Mouse (Mus musculus) liver, embryonic 14.5 days (tissue): ENCODE results near the gene Neu4. TPM values are rescaled to one million over a fixed set of nuclear protein-coding genes. Genes with fewer than 3 reads are reported as not detected.
"Not testable (repeated sequence)": the region's sequence is repeated elsewhere in the genome, so short reads cannot be mapped to it uniquely, and the experiment has no call there.

Source experiments
- ATAC-seq: fragments of 200-750 bp; cut with Nextera tagmentation; 2 replicates; pipeline ENCODE4 v1.8.0; 2017; ENCODE audit warnings: moderate number of reproducible peaks, mild to moderate bottlenecking, moderate library complexity; ENCODE audit not compliant: insufficient read depth
- DNase-seq, 3 experiments: peaks; one replicate each; pipeline ENCODE4 v3.0.0-alpha.2; 2012 to 2013; ENCODE audit warnings: low read depth in 3 of 3, low spot score in 3 of 3
- H3K27ac ChIP-seq: fragments of 300-500 bp; sonication (generic); 2 replicates; pipeline ENCODE4 v1.5.1; 2014; ENCODE audit warnings: moderate library complexity, mild to moderate bottlenecking, control low read depth, inconsistent platforms
- H3K27me3 ChIP-seq: fragments of 300-500 bp; sonication (generic); 2 replicates; pipeline ENCODE4 v1.6.1; 2014; ENCODE audit warnings: mild to moderate bottlenecking, low read length, moderate library complexity; ENCODE audit not compliant: control insufficient read depth, insufficient read depth
- H3K36me3 ChIP-seq: fragments of 300-500 bp; sonication (generic); replicated peaks from 2 replicates; pipeline ENCODE4 v1.6.1; 2014; ENCODE audit warnings: low read depth; ENCODE audit not compliant: control insufficient read depth, insufficient read depth
- H3K4me1 ChIP-seq, 2 experiments: fragments of 200-500 bp in 1 of 2; fragments of 300-500 bp in 1 of 2; sonication (generic) in 1 of 2; replicated peaks; 2 replicates each; pipeline ENCODE4 v1.6.1; 2012 to 2014; ENCODE audit warnings: antibody characterized with exemption in 1 of 2, inconsistent platforms in 1 of 2, low read length in 1 of 2; ENCODE audit not compliant: control insufficient read depth in 2 of 2, insufficient read depth in 2 of 2
- H3K4me2 ChIP-seq: fragments of 300-500 bp; sonication (generic); 2 replicates; pipeline ENCODE4 v1.6.1; 2014; ENCODE audit warnings: low read depth, mild to moderate bottlenecking, control low read depth, moderate library complexity
- H3K4me3 ChIP-seq, 2 experiments: fragments of 200-500 bp in 1 of 2; fragments of 300-500 bp in 1 of 2; sonication (generic) in 1 of 2; 2 replicates each; pipeline ENCODE4 v1.5.1; 2012 to 2014; ENCODE audit warnings: low read depth in 2 of 2, low read length in 2 of 2, mild to moderate bottlenecking in 2 of 2, control low read depth in 1 of 2, inconsistent platforms in 1 of 2, moderate library complexity in 1 of 2; ENCODE audit not compliant: insufficient read depth in 1 of 2
- H3K9ac ChIP-seq: fragments of 300-500 bp; sonication (generic); replicated peaks from 2 replicates; pipeline ENCODE4 v1.6.1; 2014; ENCODE audit warnings: mild to moderate bottlenecking, control low read depth, moderate library complexity
- H3K9me3 ChIP-seq: fragments of 300-500 bp; sonication (generic); 2 replicates; pipeline ENCODE4 v1.6.1; 2016; ENCODE audit warnings: low read length, mixed read lengths; ENCODE audit not compliant: control insufficient read depth
- CTCF ChIP-seq: IDR thresholded peaks from 2 replicates; pipeline ENCODE4 v1.5.1; 2016; ENCODE audit warnings: antibody characterized with exemption, low read depth, control low read depth
- EP300 ChIP-seq: IDR thresholded peaks from 2 replicates; pipeline ENCODE4 v1.6.1; 2016; ENCODE audit warnings: antibody characterized with exemption, low read depth
- WGBS: fragments of 180-500 bp; shearing (Covaris S2); extraction: QIAGEN DNeasy Blood & Tissue Kit; methylation state at CpG from one replicate; pipeline ENCODE4 v1.1.7; 2014; ENCODE audit not compliant: insufficient replicate concordance; 5-methylcytosine and 5-hydroxymethylcytosine counted together
- polyA plus RNA-seq, 2 experiments: library from polyadenylated mRNA; depleted of rRNA in 1 of 2; stranded (reverse) in 1 of 2; unstranded in 1 of 2; fragments of >200 nt; fragmentation: Nextera tagmentation in 1 of 2; extraction: Ambion mirVana in 1 of 2; gene quantifications; 2 replicates each; pipeline versions ENCODE4 v1.2.1 to v1.2.3; 2012 to 2014

The Neu4 gene
- polyA plus RNA-seq, 2 experiments: not detected

DNA sequence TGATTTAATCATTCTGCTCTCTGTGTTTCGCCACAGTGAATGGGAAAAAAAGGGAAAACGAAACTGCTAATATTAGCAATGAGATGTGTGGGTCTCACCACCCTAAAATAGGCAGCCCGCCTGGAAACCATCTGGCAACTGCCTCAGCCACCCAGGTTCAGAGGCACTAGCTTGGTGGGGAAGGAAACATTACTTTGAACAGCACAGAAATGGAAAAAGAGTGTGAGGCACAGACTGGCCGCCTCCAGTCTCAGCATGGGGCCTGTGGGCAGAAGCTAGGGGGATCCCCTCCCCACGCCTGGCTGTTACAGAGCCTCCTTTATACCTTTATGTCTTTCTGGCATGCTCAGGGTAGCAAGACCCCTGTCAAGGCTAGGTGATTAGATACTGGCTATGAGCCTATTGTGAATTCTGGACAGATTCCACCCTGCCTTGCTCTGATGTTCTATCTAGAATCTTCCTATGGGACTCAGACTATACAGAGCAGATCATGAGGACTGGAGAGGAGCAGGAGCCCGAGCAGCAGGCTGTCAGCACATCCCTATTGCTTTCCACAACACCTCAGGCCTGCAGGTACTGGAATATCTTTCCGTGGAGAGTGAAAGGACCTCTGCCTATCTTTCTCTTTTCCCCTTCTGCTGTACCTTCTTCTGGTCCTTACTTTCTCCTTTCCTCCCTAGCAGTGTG, 33.4 kb downstream of the Neu4 start:
- no peak for TF ChIP-seq EP300
- Histone ChIP-seq H3K4me2 (no peak overlapping the region), H3K4me3 (no peak overlapping the region), H3K4me1 (no peaks in the 10 kb centered on the region), H3K27me3 (no peaks in the 10 kb centered on the region), H3K36me3 (no peaks in the 10 kb centered on the region), H3K27ac (no peak overlapping the region), H3K9me3 (no peaks in the 10 kb centered on the region), H3K9ac (no peak overlapping the region)
- 42% methylated on average over 7 of the region's 7 CpGs for WGBS
- DNase-seq (no peak), ATAC-seq (no peak)

GRCm38 (mm10) chr1:94054481-94054880, 34.2 kb downstream of the Neu4 start:
- no peaks in the 10 kb centered on the region for H3K9me3 ChIP-seq

GRCm38 (mm10) chr1:94055966-94056365, 35.7 kb downstream of the Neu4 start:
- H3K9ac ChIP-seq: no peak overlapping the region
- H3K27me3 ChIP-seq: no peaks in the 10 kb centered on the region
- H3K4me3 ChIP-seq: no peak overlapping the region
- WGBS: 26% methylated on average over 3 of the region's 3 CpGs
- DNase-seq (no peak), ATAC-seq (no peak)
- TF ChIP-seq CTCF: no peak
- TF ChIP-seq EP300: no peak
- H3K27ac ChIP-seq: no peak overlapping the region
- H3K4me2 ChIP-seq: no peak overlapping the region
- H3K36me3 ChIP-seq: no peaks in the 10 kb centered on the region
- no peaks in the 10 kb centered on the region for H3K9me3 ChIP-seq
- H3K4me1 ChIP-seq: no peaks in the 10 kb centered on the region

More at GRCm38 (mm10) chr1:94054481-94054880, 34.2 kb downstream of the Neu4 start:
- DNase-seq: no peak
- no peaks in the 10 kb centered on the region for H3K4me1 ChIP-seq
- no peaks in the 10 kb centered on the region for H3K36me3 ChIP-seq
- no peak for ATAC-seq
- H3K4me3 ChIP-seq: no peak overlapping the region
- H3K27ac ChIP-seq: no peak overlapping the region
- WGBS: 65% methylated on average over 1 of the region's 1 CpGs
- TF ChIP-seq EP300: no peak
- TF ChIP-seq CTCF: no peak
- no peaks in the 10 kb centered on the region for H3K27me3 ChIP-seq
- H3K4me2 ChIP-seq: no peak overlapping the region
- H3K9ac ChIP-seq: no peak overlapping the region

DNA sequence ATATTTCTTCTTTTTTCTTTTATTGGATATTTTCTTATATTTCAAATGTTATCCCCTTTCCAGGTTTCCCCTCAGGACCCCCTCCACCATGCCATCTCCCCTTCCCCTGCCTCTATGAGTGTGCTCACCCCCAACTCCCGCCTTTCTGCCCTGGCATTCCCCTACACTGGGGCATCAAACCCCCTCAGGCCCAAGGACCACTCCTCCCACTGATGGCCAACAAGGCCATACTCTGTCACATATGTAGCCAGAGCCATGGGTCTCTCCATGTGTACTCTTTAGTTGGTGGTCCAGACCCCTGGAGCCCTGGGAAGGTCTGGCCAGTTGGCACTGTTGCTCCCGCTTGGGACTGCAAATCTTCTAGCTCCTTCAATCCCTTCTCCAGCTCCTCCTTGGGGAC, 37.1 kb downstream of the Neu4 start:
- Histone ChIP-seq H3K4me2 (no peak overlapping the region), H3K9ac (no peak overlapping the region), H3K9me3 (no peaks in the 10 kb centered on the region), H3K4me3 (no peak overlapping the region), H3K4me1 (no peaks in the 10 kb centered on the region), H3K27me3 (no peaks in the 10 kb centered on the region), H3K27ac (no peak overlapping the region), H3K36me3 (no peaks in the 10 kb centered on the region)
- 71% methylated on average over 2 of the region's 2 CpGs for WGBS
- DNase-seq: no peak
- no peak for ATAC-seq
- TF ChIP-seq CTCF (no peak), EP300 (no peak)

DNA sequence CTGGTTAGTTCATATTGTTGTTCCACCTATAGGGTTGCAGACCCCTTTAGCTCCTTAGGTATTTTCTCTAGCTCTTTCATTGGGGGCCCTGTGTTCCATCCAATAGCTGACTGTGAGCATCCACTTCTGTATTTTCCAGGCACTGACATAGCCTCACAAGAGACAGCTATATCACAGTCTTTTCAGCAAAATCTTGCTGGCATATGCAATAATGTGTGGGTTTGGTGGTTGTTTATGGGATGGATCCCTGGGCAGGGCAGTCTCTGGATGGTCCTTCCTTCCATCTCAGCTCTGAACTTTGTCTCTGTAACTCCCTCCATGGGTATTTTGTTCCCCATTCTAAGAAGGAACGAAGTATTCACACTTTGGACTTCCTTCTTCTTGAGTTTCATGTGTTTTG, 38.0 kb downstream of the Neu4 start:
- ATAC-seq, H3K27ac ChIP-seq, H3K4me1 ChIP-seq, H3K9ac ChIP-seq, H3K9me3 ChIP-seq, H3K4me2 ChIP-seq, H3K36me3 ChIP-seq, H3K4me3 ChIP-seq, DNase-seq, H3K27me3 ChIP-seq: not testable (repeated sequence)
- WGBS: 7% methylated on average over 1 of the region's 1 CpGs
